Mouse (Mus musculus): ENCODE results near the gene Gm19426. TPM values are rescaled to one million over a fixed set of nuclear protein-coding genes. Genes with fewer than 3 reads are reported as not detected.
"Not testable (repeated sequence)": the region's sequence is repeated elsewhere in the genome, so short reads cannot be mapped to it uniquely, and the experiment has no call there.

Gm19426 gene
- total RNA-seq, 1 experiment from 2014 or later: not detected

- peak; percentile 70 to 72 for ATAC-seq (replicated peaks in 1 of 2; ENCODE audit: insufficient read depth in 1 of 2, low FRiP score in 2 of 2, low TSS enrichment in 1 of 2, low read depth in 1 of 2, poor library complexity in 2 of 2, severe bottlenecking in 2 of 2)
Measured at GRCm38 (mm10) chr2:84733579-84734300, 9.7 kb downstream of the Gm19426 start, which contains the start of gene Ypel4. TSS of gene Ypel4 (plus strand) at chr2:84734058.

- no peak for ATAC-seq (replicated peaks in 1 of 2; ENCODE audit: insufficient read depth in 1 of 2, low FRiP score in 2 of 2, low TSS enrichment in 1 of 2, low read depth in 1 of 2, poor library complexity in 2 of 2, severe bottlenecking in 2 of 2)
Measured at GRCm38 (mm10) chr2:84732394-84732793, 11.1 kb downstream of the Gm19426 start.

- ATAC-seq (replicated peaks in 1 of 2; ENCODE audit: insufficient read depth in 1 of 2, low FRiP score in 2 of 2, low TSS enrichment in 1 of 2, low read depth in 1 of 2, poor library complexity in 2 of 2, severe bottlenecking in 2 of 2): no peak
Measured at GRCm38 (mm10) chr2:84731206-84731605, 12.2 kb downstream of the Gm19426 start.

GRCm38 (mm10) chr2:84728191-84728590 lies 15.3 kb downstream of the Gm19426 start:
- not testable (repeated sequence) for ATAC-seq (replicated peaks in 1 of 2; ENCODE audit: insufficient read depth in 1 of 2, low FRiP score in 2 of 2, low TSS enrichment in 1 of 2, low read depth in 1 of 2, poor library complexity in 2 of 2, severe bottlenecking in 2 of 2)

GRCm38 (mm10) chr2:84727172-84727858 lies 16.1 kb downstream of the Gm19426 start, which contains the start of gene Clp1:
TSS of gene Clp1 (minus strand) at chr2:84727350.
- ATAC-seq (replicated peaks in 1 of 2; ENCODE audit: insufficient read depth in 1 of 2, low FRiP score in 2 of 2, low TSS enrichment in 1 of 2, low read depth in 1 of 2, poor library complexity in 2 of 2, severe bottlenecking in 2 of 2): peak; percentile 98

GRCm38 (mm10) chr2:84726716-84727115 lies 16.7 kb downstream of the Gm19426 start:
- ATAC-seq (replicated peaks in 1 of 2; ENCODE audit: insufficient read depth in 1 of 2, low FRiP score in 2 of 2, low TSS enrichment in 1 of 2, low read depth in 1 of 2, poor library complexity in 2 of 2, severe bottlenecking in 2 of 2): no peak

- ATAC-seq (replicated peaks in 1 of 2; ENCODE audit: insufficient read depth in 1 of 2, low FRiP score in 2 of 2, low TSS enrichment in 1 of 2, low read depth in 1 of 2, poor library complexity in 2 of 2, severe bottlenecking in 2 of 2): no peak
Measured at GRCm38 (mm10) chr2:84725770-84726169, 17.7 kb downstream of the Gm19426 start.

- no peak for ATAC-seq (replicated peaks in 1 of 2; ENCODE audit: insufficient read depth in 1 of 2, low FRiP score in 2 of 2, low TSS enrichment in 1 of 2, low read depth in 1 of 2, poor library complexity in 2 of 2, severe bottlenecking in 2 of 2)
Measured at GRCm38 (mm10) chr2:84723856-84724255, 19.6 kb downstream of the Gm19426 start.

GRCm38 (mm10) chr2:84721182-84721581 lies 22.3 kb downstream of the Gm19426 start:
- no peak for ATAC-seq (replicated peaks in 1 of 2; ENCODE audit: insufficient read depth in 1 of 2, low FRiP score in 2 of 2, low TSS enrichment in 1 of 2, low read depth in 1 of 2, poor library complexity in 2 of 2, severe bottlenecking in 2 of 2)

- no peak for ATAC-seq (replicated peaks in 1 of 2; ENCODE audit: insufficient read depth in 1 of 2, low FRiP score in 2 of 2, low TSS enrichment in 1 of 2, low read depth in 1 of 2, poor library complexity in 2 of 2, severe bottlenecking in 2 of 2)
Measured at GRCm38 (mm10) chr2:84720718-84721117, 22.7 kb downstream of the Gm19426 start.

- ATAC-seq (replicated peaks in 1 of 2; ENCODE audit: insufficient read depth in 1 of 2, low FRiP score in 2 of 2, low TSS enrichment in 1 of 2, low read depth in 1 of 2, poor library complexity in 2 of 2, severe bottlenecking in 2 of 2): no peak
Measured at GRCm38 (mm10) chr2:84717357-84717756, 26.1 kb downstream of the Gm19426 start.

GRCm38 (mm10) chr2:84716423-84717355 lies 26.8 kb downstream of the Gm19426 start:
- ATAC-seq (replicated peaks in 1 of 2; ENCODE audit: insufficient read depth in 1 of 2, low FRiP score in 2 of 2, low TSS enrichment in 1 of 2, low read depth in 1 of 2, poor library complexity in 2 of 2, severe bottlenecking in 2 of 2): no peak

- peak; percentile 92 to 94 for ATAC-seq (replicated peaks in 1 of 2; ENCODE audit: insufficient read depth in 1 of 2, low FRiP score in 2 of 2, low TSS enrichment in 1 of 2, low read depth in 1 of 2, poor library complexity in 2 of 2, severe bottlenecking in 2 of 2)
Measured at GRCm38 (mm10) chr2:84715562-84716361, 27.7 kb downstream of the Gm19426 start.

- ATAC-seq (replicated peaks in 1 of 2; ENCODE audit: insufficient read depth in 1 of 2, low FRiP score in 2 of 2, low TSS enrichment in 1 of 2, low read depth in 1 of 2, poor library complexity in 2 of 2, severe bottlenecking in 2 of 2): peak; percentile 82 to 88
Measured at GRCm38 (mm10) chr2:84714811-84715561, 28.5 kb downstream of the Gm19426 start, which contains the start of gene Zdhhc5. TSS of gene Zdhhc5 (minus strand) at chr2:84715180.

GRCm38 (mm10) chr2:84714422-84714810 lies 29.0 kb downstream of the Gm19426 start:
- no peak for ATAC-seq (replicated peaks in 1 of 2; ENCODE audit: insufficient read depth in 1 of 2, low FRiP score in 2 of 2, low TSS enrichment in 1 of 2, low read depth in 1 of 2, poor library complexity in 2 of 2, severe bottlenecking in 2 of 2)

GRCm38 (mm10) chr2:84711898-84712297 lies 31.6 kb downstream of the Gm19426 start:
- ATAC-seq (replicated peaks in 1 of 2; ENCODE audit: insufficient read depth in 1 of 2, low FRiP score in 2 of 2, low TSS enrichment in 1 of 2, low read depth in 1 of 2, poor library complexity in 2 of 2, severe bottlenecking in 2 of 2): no peak
